In the genomic region with DNA sequence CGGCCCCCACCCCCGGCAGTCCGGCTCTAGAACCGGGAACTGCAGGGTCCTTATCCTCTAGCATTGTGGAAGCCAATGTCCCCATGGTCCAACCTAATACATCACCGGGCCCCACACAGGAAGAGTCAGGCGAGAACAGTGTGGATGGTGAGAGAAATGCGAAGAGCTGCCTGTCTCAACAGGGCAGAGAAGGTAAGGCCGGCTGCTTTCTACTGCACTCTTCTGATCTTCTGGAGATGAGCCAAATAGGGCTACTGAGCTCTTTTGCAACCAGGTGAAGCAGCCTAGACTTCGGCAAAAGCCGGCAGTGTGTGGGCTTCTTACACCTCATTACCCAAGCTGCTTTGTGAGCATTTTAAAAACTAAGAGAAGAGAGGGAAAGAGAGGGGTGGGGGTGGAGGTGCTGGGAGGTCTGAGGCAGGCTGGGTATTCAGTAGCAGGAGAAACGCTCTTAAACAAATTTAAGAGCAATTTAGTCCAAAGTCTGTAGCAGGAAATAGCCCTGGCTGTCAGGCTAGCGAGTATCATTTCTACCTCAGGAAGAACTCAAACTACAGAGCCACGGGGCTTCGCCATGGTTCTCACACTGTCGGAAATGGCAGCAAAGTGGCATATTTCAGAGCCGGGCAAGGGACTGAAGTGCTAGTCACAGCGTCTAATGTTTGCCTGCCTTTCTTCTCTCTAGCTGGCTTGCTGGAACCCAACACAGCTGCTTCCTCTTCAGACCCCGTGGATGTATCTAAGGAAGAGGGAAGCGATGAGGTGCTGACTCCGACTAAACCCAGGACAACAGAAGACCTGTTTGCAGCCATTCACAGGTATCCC, we compare ENCODE assay signal across 8 mouse cellular contexts. TPM values are rescaled to one million over a fixed set of nuclear protein-coding genes. Genes with fewer than 3 reads are reported as not detected.
DNase-seq lines count a peak whose midpoint lies in the region; ATAC-seq and TF ChIP-seq lines count a peak whose summit lies in the region.
"Had no signal": no experiment of that assay in that cellular context is flagged by ENCODE, and none has a peak within 500 bp of the region (broad histone marks: within the 10 kb centered on the region; RNA-seq: fewer than 3 reads in every experiment).

No protein-coding gene starts in this region.

- H3K4me1 ChIP-seq in lung, adult 2 months (ENCODE audit: control insufficient read depth, insufficient read depth, low read length), result no peaks in the 10 kb centered on the region
- H3K4me1 ChIP-seq in hindbrain, embryonic 12.5 days, result peaks cover 22% of the 10 kb centered on the region
- H3K4me1 ChIP-seq in neural tube, embryonic 14.5 days (ENCODE audit: control insufficient read depth, insufficient read depth, low read length), result 0 out of 2 replicates have a peak, but pooled peaks cover 2% of the 10 kb centered on the region

- TF ChIP-seq CTCF in lung, adult 2 months (IDR thresholded peaks at IDR 0.05; ENCODE audit: insufficient read depth, low read length), result no peak

- TF ChIP-seq POLR2A in lung, adult 2 months (IDR thresholded peaks at IDR 0.05; ENCODE audit: borderline replicate concordance, extremely low read depth, low read depth, low read length), result no peak

- no peak for ATAC-seq in hindbrain, embryonic 12.5 days (ENCODE audit: low FRiP score)
- peak; percentile 15; the same call in 1 of the 2 replicates for ATAC-seq in neural tube, embryonic 14.5 days (ENCODE audit: low read depth)

- WGBS in lung, adult 2 months, result 53% methylated on average over 20 of the region's 20 CpGs
- WGBS in hindbrain, embryonic 12.5 days, result 74% methylated on average over 20 of the region's 20 CpGs
- 65% methylated on average over 20 of the region's 20 CpGs for WGBS in neural tube, embryonic 14.5 days

- peak; percentile 3 for DNase-seq in lung, postnatal 10 days
- no peak for DNase-seq in lung, adult 2 months
- peak; percentile 37 for DNase-seq in cerebellum, adult 9-11 months
- DNase-seq in heart, adult 18-20 months, result no peak
- DNase-seq in spleen, adult 18-20 months, result no peak

- H3K9ac ChIP-seq in hindbrain, embryonic 12.5 days, result no peak overlapping the region
- no peak overlapping the region for H3K9ac ChIP-seq in neural tube, embryonic 14.5 days (replicated peaks; ENCODE audit: low read depth, low read length)
- H3K9ac ChIP-seq: liver, embryonic 14.5 days had no signal

- H3K27ac ChIP-seq in hindbrain, embryonic 12.5 days, result peak overlapping the region; percentile 52
- H3K27ac ChIP-seq in neural tube, embryonic 14.5 days (ENCODE audit: low read depth, low read length), result no peak overlapping the region
- H3K27ac ChIP-seq: liver, embryonic 14.5 days had no signal

- peaks cover 38% of the 10 kb centered on the region for H3K36me3 ChIP-seq in hindbrain, embryonic 12.5 days
- peaks cover 36% of the 10 kb centered on the region for H3K36me3 ChIP-seq in neural tube, embryonic 14.5 days (ENCODE audit: control insufficient read depth, insufficient read depth, low read length)

- no peak overlapping the region for H3K4me2 ChIP-seq in hindbrain, embryonic 12.5 days (replicated peaks)
- H3K4me2 ChIP-seq in neural tube, embryonic 14.5 days (ENCODE audit: low read depth, low read length), result no peak overlapping the region

- no peaks in the 10 kb centered on the region for H3K9me3 ChIP-seq in hindbrain, embryonic 12.5 days (replicated peaks)
- H3K9me3 ChIP-seq in neural tube, embryonic 14.5 days (ENCODE audit: control insufficient read depth, low read length), result no peaks in the 10 kb centered on the region

- no peak overlapping the region for H3K4me3 ChIP-seq in lung, adult 2 months (replicated peaks; ENCODE audit: extremely low read depth, low read depth, low read length)
- H3K4me3 ChIP-seq in hindbrain, embryonic 12.5 days, result no peak overlapping the region
- H3K4me3 ChIP-seq in neural tube, embryonic 14.5 days (ENCODE audit: low read depth, low read length), result no peak overlapping the region

- no peaks in the 10 kb centered on the region for H3K27me3 ChIP-seq in hindbrain, embryonic 12.5 days
- no peaks in the 10 kb centered on the region for H3K27me3 ChIP-seq in neural tube, embryonic 14.5 days (ENCODE audit: control insufficient read depth, insufficient read depth, low read length)

RNA-seq across cellular contexts. Expression of gene Hebp2, which starts 18.8 kb away (rescaled TPM):
- 0.49 and 5.5 TPM in 2 replicates for polyA plus RNA-seq in lung, adult 2 months (2012; rRNA removed)
- polyA plus RNA-seq in hindbrain, embryonic 12.5 days (2016; fragmentation: Nextera tagmentation; extraction: Ambion mirVana), result 15.4 and 15.5 TPM in 2 replicates
- 15.0 and 17.3 TPM in 2 replicates for polyA plus RNA-seq in neural tube, embryonic 14.5 days (2014; fragmentation: Nextera tagmentation; extraction: Ambion mirVana)
- under 1 TPM; 0.44 to 0.50 TPM for total RNA-seq in heart, adult 18-20 months (2021)

Comparison
In these comparisons a context has a peak if more than half of its experiments do, and no peak if none do; other contexts are left out.
1. DNase-seq: peak in lung, postnatal 10 days (single experiment) and cerebellum, adult 9-11 months (single experiment); none in lung, adult 2 months (single experiment), heart, adult 18-20 months (0 of 2) and spleen, adult 18-20 months (0 of 2).